Mouse (Mus musculus): ENCODE results near the gene Sh3bgrl2. TPM values are rescaled to one million over a fixed set of nuclear protein-coding genes. Genes with fewer than 3 reads are reported as not detected.

The Sh3bgrl2 gene
- polyA plus RNA-seq, 1 experiment from 2014 or later = 19.4 TPM

DNA sequence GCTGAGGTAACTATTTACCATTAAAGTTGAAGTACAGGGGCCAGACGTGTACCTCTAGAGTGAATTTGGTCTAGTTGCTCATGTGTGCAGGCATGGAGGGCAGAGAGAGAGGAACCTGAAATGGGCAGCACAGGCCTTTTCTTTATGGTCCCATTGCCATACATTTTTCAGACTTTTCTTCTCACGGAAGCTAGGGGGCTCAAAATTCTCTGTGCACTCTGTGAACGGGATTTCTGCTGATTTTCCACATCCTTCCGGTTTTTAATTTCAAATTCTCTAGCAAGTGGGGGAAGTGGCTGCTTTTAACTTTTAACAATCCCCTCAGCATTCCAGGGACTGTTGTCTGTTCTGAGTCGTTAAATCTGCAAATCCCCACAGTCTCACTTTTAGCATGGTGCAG lies 83.8 kb downstream of the Sh3bgrl2 start:
- H3K27ac ChIP-seq (ENCODE audit: low read length) = no peak overlapping the region
- WGBS = 29% methylated on average over 5 of the region's 5 CpGs
- H3K36me3 ChIP-seq (ENCODE audit: control insufficient read depth, insufficient read depth) = no peaks in the 10 kb centered on the region
- H3K4me2 ChIP-seq (ENCODE audit: low read length) = no peak overlapping the region
- H3K27me3 ChIP-seq (replicated peaks; ENCODE audit: control insufficient read depth, insufficient read depth, low read length) = no peaks in the 10 kb centered on the region
- no peak overlapping the region for H3K9ac ChIP-seq (replicated peaks; ENCODE audit: low read depth, low read length)
- no peak overlapping the region for H3K4me3 ChIP-seq (replicated peaks; ENCODE audit: low read length)
- H3K4me1 ChIP-seq (replicated peaks; ENCODE audit: control insufficient read depth, insufficient read depth, low read length) = peaks cover 6% of the 10 kb centered on the region
- ATAC-seq = no peak
- H3K9me3 ChIP-seq (ENCODE audit: control insufficient read depth, low read length) = no peaks in the 10 kb centered on the region

DNA sequence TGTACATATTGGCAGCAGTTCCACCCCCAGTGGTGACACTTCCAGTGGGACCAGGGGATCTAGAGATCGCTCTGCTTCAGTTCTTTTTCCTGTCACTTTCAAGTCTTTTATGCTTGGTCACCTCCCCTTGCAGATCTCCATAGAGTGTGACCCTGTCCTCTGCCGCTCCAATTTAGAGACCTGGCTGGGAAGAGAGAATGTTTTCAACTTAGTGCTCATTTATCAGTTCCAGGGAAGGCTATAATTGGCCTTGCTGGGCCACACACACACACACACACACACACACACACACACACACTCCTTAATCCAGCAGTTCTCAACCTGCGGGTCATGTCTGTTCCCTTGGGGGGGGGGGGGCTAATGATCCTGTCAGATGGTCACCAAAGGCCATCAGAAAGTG lies 86.6 kb downstream of the Sh3bgrl2 start:
- H3K36me3 ChIP-seq (ENCODE audit: control insufficient read depth, insufficient read depth) = no peaks in the 10 kb centered on the region
- ATAC-seq = no peak
- no peaks in the 10 kb centered on the region for H3K4me1 ChIP-seq (replicated peaks; ENCODE audit: control insufficient read depth, insufficient read depth, low read length)
- no peak overlapping the region for H3K27ac ChIP-seq (ENCODE audit: low read length)
- no peaks in the 10 kb centered on the region for H3K9me3 ChIP-seq (ENCODE audit: control insufficient read depth, low read length)
- H3K4me2 ChIP-seq (ENCODE audit: low read length) = no peak overlapping the region
- no peaks in the 10 kb centered on the region for H3K27me3 ChIP-seq (replicated peaks; ENCODE audit: control insufficient read depth, insufficient read depth, low read length)
- 12% methylated on average over 3 of the region's 3 CpGs for WGBS
- H3K4me3 ChIP-seq (replicated peaks; ENCODE audit: low read length) = no peak overlapping the region
- no peak overlapping the region for H3K9ac ChIP-seq (replicated peaks; ENCODE audit: low read depth, low read length)

DNA sequence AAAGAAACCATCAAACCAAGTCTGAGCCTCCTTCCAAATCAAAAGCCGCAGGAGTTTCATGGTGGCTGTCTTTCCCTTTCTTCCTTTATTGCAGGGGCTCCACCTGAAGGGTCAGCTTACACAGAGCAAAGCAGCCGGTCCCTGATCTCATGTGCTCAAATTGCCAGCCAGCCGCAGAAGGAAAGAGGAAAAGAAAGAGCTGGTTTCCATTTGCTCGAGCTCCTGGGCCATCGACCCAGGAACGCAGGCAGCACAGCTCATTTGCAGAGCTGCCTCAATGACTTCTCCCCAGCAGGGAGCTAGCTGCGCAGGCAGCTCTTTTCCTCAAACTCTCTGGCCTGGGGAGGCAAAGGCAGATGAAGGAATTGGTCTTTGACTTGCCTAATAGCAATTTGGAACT lies 87.9 kb downstream of the Sh3bgrl2 start:
- no peak overlapping the region for H3K9ac ChIP-seq (replicated peaks; ENCODE audit: low read depth, low read length)
- no peak for ATAC-seq
- H3K4me3 ChIP-seq (replicated peaks; ENCODE audit: low read length) = no peak overlapping the region

DNA sequence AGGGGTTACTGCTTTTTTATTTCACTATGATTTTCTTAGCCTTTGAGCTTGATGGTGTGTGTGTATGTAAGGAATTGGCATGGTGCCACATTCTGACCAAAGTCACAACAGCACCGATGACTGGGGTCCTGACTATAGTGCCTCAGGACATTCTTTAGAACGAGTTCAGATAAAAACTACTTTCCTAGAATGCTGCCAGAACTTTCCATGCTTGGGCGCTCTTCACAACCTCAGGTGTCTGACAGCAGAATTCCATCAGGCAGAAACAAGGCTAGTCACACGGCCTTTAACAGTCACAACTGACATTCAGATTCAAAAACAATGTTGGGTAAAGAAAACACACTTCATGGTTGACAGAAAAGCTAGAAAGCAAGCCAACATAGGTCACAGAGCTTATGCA lies 95.0 kb downstream of the Sh3bgrl2 start:
- no peak overlapping the region for H3K9ac ChIP-seq (replicated peaks; ENCODE audit: low read depth, low read length)
- H3K27me3 ChIP-seq (replicated peaks; ENCODE audit: control insufficient read depth, insufficient read depth, low read length) = no peaks in the 10 kb centered on the region
- ATAC-seq = no peak
- no peaks in the 10 kb centered on the region for H3K9me3 ChIP-seq (ENCODE audit: control insufficient read depth, low read length)
- no peak overlapping the region for H3K4me2 ChIP-seq (ENCODE audit: low read length)
- 41% methylated on average over 4 of the region's 4 CpGs for WGBS
- no peak overlapping the region for H3K27ac ChIP-seq (ENCODE audit: low read length)
- H3K4me3 ChIP-seq (replicated peaks; ENCODE audit: low read length) = no peak overlapping the region
- H3K36me3 ChIP-seq (ENCODE audit: control insufficient read depth, insufficient read depth) = no peaks in the 10 kb centered on the region
- peaks cover 8% of the 10 kb centered on the region for H3K4me1 ChIP-seq (replicated peaks; ENCODE audit: control insufficient read depth, insufficient read depth, low read length)

More for the DNA sequence above, 87.9 kb downstream of the Sh3bgrl2 start:
- Histone ChIP-seq H3K9me3 (ENCODE audit: control insufficient read depth, low read length) (no peaks in the 10 kb centered on the region), H3K4me1 (replicated peaks; ENCODE audit: control insufficient read depth, insufficient read depth, low read length) (no peaks in the 10 kb centered on the region), H3K36me3 (ENCODE audit: control insufficient read depth, insufficient read depth) (no peaks in the 10 kb centered on the region), H3K27ac (ENCODE audit: low read length) (no peak overlapping the region), H3K4me2 (ENCODE audit: low read length) (no peak overlapping the region), H3K27me3 (replicated peaks; ENCODE audit: control insufficient read depth, insufficient read depth, low read length) (no peaks in the 10 kb centered on the region)
- WGBS = 3% methylated on average over 7 of the region's 7 CpGs

DNA sequence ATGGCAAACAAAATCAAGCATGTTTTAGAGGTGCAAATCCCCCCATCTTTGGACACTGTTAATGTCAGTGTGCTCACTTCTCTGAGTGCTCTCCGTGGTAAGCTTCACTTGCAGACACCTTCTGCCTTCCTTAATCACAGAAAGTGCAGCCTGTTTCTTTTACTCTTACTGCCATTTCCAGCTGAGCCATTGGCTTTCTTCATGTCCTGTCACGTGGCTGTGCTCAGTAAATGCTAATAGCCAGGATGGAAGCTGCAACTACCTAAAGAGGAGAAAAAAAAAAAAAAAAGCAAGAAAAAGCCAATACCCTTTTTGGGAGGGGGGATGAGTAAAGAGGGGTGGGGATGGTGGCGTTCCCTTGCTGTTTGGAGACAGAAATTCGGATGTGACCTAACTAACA lies 95.7 kb downstream of the Sh3bgrl2 start:
- no peaks in the 10 kb centered on the region for H3K36me3 ChIP-seq (ENCODE audit: control insufficient read depth, insufficient read depth)
- H3K4me1 ChIP-seq (replicated peaks; ENCODE audit: control insufficient read depth, insufficient read depth, low read length) = peaks cover 15% of the 10 kb centered on the region
- no peaks in the 10 kb centered on the region for H3K27me3 ChIP-seq (replicated peaks; ENCODE audit: control insufficient read depth, insufficient read depth, low read length)
- ATAC-seq = 0 out of 2 replicates have a peak, but pooled peaks have one; percentile 8
- no peak overlapping the region for H3K9ac ChIP-seq (replicated peaks; ENCODE audit: low read depth, low read length)
- no peak overlapping the region for H3K4me3 ChIP-seq (replicated peaks; ENCODE audit: low read length)
- 34% methylated on average over 4 of the region's 4 CpGs for whole genome bisulfite sequencing
- H3K4me2 ChIP-seq (ENCODE audit: low read length) = no peak overlapping the region
- H3K9me3 ChIP-seq (ENCODE audit: control insufficient read depth, low read length) = no peaks in the 10 kb centered on the region
- no peak overlapping the region for H3K27ac ChIP-seq (ENCODE audit: low read length)

DNA sequence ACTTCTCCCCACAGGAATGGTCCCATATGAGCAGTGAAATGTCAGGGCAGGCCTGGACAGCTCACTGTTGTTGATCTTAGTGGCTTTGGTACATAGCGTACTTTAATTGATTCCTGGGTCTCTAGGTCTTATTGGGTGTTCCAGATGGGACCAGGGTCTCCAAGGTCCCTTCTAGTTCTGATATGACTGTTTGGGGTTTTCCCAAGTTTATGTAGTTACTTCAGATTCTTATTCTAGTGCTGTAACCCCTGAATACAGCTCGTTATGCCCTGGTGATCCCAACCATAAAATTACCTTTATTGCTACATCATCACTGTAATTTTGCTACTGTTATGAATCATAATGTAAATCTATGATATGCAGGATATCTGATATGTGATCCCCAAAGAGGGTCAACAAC lies 98.1 kb downstream of the Sh3bgrl2 start:
- no peak overlapping the region for H3K4me3 ChIP-seq (replicated peaks; ENCODE audit: low read length)
- peaks cover 15% of the 10 kb centered on the region for H3K4me1 ChIP-seq (replicated peaks; ENCODE audit: control insufficient read depth, insufficient read depth, low read length)
- no peaks in the 10 kb centered on the region for H3K27me3 ChIP-seq (replicated peaks; ENCODE audit: control insufficient read depth, insufficient read depth, low read length)
- H3K4me2 ChIP-seq (ENCODE audit: low read length) = no peak overlapping the region
- no peaks in the 10 kb centered on the region for H3K9me3 ChIP-seq (ENCODE audit: control insufficient read depth, low read length)
- no peaks in the 10 kb centered on the region for H3K36me3 ChIP-seq (ENCODE audit: control insufficient read depth, insufficient read depth)
- WGBS = 98% methylated on average over 2 of the region's 2 CpGs
- no peak overlapping the region for H3K9ac ChIP-seq (replicated peaks; ENCODE audit: low read depth, low read length)
- no peak for ATAC-seq
- no peak overlapping the region for H3K27ac ChIP-seq (ENCODE audit: low read length)

DNA sequence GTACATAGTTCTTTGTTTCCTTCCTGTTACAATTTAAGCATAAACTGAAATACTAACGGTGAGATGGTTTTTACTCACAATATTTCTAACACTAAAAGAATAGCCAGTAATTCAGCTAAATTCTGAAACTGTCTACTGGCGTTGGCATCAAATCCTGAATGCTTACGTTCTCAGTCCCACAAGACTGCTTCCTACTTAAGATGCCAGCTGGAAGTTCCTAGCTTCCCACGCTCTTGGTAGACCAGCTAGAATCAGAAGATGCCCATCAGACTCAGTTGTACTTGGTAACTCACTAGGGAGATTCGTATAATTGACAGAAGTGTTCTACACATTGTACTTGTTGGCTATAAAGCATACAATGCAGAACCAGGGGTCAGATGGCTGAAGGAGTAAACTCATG lies 98.6 kb downstream of the Sh3bgrl2 start:
- no peaks in the 10 kb centered on the region for H3K9me3 ChIP-seq (ENCODE audit: control insufficient read depth, low read length)
- no peaks in the 10 kb centered on the region for H3K36me3 ChIP-seq (ENCODE audit: control insufficient read depth, insufficient read depth)
- no peaks in the 10 kb centered on the region for H3K27me3 ChIP-seq (replicated peaks; ENCODE audit: control insufficient read depth, insufficient read depth, low read length)
- 85% methylated on average over 5 of the region's 5 CpGs for WGBS
- no peak overlapping the region for H3K27ac ChIP-seq (ENCODE audit: low read length)
- H3K4me1 ChIP-seq (replicated peaks; ENCODE audit: control insufficient read depth, insufficient read depth, low read length) = peaks cover 15% of the 10 kb centered on the region
- H3K4me2 ChIP-seq (ENCODE audit: low read length) = no peak overlapping the region
- H3K9ac ChIP-seq (replicated peaks; ENCODE audit: low read depth, low read length) = no peak overlapping the region
- ATAC-seq = no peak
- no peak overlapping the region for H3K4me3 ChIP-seq (replicated peaks; ENCODE audit: low read length)

DNA sequence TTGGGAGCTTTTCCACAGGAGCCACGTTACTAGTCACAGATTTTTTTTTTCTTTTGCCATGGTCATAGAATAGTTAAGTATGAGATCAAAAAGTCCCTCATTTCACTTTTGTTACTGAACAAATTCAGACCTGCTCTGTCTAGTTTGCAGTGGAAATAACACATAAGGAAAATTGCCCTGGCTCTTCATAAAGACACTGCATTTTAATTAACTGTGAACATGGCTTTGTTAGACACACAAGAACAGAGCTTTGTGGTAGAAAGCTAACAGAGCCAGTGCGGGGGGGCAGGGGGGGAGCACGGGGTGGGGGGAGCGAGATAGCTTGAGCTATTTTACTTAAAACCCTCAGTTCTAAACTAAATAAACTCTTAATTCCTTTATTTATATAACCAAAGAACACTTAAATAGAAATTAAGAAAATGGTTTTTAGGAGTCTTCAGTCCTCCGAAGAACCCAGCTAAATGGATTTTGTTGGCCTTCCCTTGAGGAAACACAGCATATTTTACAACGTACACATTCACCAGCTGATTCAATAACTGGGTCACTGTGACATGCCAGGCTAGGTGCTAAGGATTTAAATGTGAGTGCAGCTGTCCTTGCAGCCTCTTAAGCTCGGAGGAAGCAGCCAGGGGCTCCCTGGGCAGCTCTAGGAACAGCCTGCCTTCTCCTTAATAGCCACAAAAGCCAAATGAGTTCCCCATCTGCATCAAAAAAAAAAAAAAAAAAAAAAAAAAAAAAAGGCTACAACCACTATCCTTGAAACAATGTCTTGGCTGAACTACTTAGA lies 100.0 kb downstream of the Sh3bgrl2 start:
- ATAC-seq = peak; percentile 47; the same call in 1 of the 2 replicates
- WGBS = 12% methylated on average over 7 of the region's 7 CpGs
- no peak overlapping the region for H3K4me3 ChIP-seq (replicated peaks; ENCODE audit: low read length)
- no peak overlapping the region; the same call in 1 of the 2 replicates for H3K27ac ChIP-seq (ENCODE audit: low read length)
- H3K36me3 ChIP-seq (ENCODE audit: control insufficient read depth, insufficient read depth) = no peaks in the 10 kb centered on the region
- H3K9me3 ChIP-seq (ENCODE audit: control insufficient read depth, low read length) = no peaks in the 10 kb centered on the region
- peaks cover 15% of the 10 kb centered on the region for H3K4me1 ChIP-seq (replicated peaks; ENCODE audit: control insufficient read depth, insufficient read depth, low read length)
- H3K9ac ChIP-seq (replicated peaks; ENCODE audit: low read depth, low read length) = no peak overlapping the region
- no peaks in the 10 kb centered on the region for H3K27me3 ChIP-seq (replicated peaks; ENCODE audit: control insufficient read depth, insufficient read depth, low read length)
- H3K4me2 ChIP-seq (ENCODE audit: low read length) = no peak overlapping the region

DNA sequence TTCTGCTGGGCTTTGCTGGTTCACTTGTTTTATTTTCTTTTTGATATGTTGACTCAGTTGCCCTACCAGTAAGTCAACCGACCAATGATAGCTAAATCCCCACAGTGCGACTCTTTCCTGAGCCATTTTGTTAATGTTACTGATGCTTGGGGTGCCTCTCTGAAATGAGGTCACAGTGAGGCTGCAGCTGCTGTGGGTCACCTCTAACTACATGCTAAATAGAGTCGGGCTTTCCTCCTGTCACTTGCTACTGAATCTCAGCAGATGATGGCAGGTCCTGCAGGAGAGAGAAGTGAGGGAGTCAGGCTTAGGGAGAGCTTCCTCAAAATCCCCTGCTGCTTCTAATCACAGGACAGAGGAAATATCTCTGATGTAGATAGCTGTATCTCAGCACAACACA lies 100.6 kb downstream of the Sh3bgrl2 start:
- peaks cover 15% of the 10 kb centered on the region for H3K4me1 ChIP-seq (replicated peaks; ENCODE audit: control insufficient read depth, insufficient read depth, low read length)
- H3K4me3 ChIP-seq (replicated peaks; ENCODE audit: low read length) = no peak overlapping the region
- H3K27me3 ChIP-seq (replicated peaks; ENCODE audit: control insufficient read depth, insufficient read depth, low read length) = no peaks in the 10 kb centered on the region
- H3K4me2 ChIP-seq (ENCODE audit: low read length) = no peak overlapping the region
- 24% methylated on average over 3 of the region's 3 CpGs for WGBS
- H3K9me3 ChIP-seq (ENCODE audit: control insufficient read depth, low read length) = no peaks in the 10 kb centered on the region
- ATAC-seq = 0 out of 2 replicates have a peak, but pooled peaks have one; percentile 13
- H3K9ac ChIP-seq (replicated peaks; ENCODE audit: low read depth, low read length) = no peak overlapping the region
- H3K36me3 ChIP-seq (ENCODE audit: control insufficient read depth, insufficient read depth) = no peaks in the 10 kb centered on the region
- no peak overlapping the region for H3K27ac ChIP-seq (ENCODE audit: low read length)

All from forebrain, embryonic 16.5 days (tissue).